Mouse (Mus musculus) liver, postnatal 0 days (tissue): ENCODE measurements around the gene Col6a3.

Source experiments
- CTCF ChIP-seq: sonication (generic); IDR thresholded peaks from 2 replicates; pipeline ENCODE4 v1.5.1; 2016; ENCODE audit warnings: antibody characterized with exemption, low read depth
- EP300 ChIP-seq: IDR thresholded peaks from 2 replicates; pipeline ENCODE4 v1.6.1; 2016; ENCODE audit warnings: antibody characterized with exemption, low read depth, mild to moderate bottlenecking

DNA sequence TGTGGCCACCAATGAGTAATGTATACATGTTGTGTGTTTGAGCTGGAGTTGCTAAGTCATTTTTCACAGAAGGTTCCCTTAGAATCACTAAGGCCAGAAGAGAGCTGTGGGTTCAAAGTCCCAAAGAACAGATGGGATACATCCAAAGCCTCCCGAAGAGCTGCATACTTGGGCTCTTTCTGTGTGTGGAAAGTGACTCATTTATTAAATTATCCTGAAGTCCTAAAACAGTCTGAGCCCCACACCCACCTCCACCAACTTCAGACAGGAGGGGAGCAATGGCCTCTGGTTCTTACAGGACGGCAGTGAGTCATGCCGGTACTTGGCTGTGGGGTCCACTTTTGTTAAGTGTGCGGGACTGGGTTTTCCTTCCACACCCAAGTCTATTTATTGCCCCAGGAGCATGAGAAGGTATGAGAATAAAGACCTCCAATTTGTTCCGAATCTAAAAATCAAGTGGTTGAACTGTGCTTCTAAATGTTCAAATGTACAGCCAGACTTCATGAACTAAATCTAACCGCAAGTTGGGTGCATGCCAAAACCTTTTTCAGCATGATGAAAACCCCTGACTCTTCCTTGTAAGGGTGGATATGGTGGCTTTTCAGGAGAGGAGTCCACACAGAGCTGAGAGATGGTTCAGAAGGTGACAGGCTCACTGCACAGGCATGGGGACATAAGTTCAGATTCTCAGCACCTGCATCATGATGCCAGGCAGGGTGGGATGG, 124.8 kb downstream of the Col6a3 start:
- TF ChIP-seq CTCF (no peak), EP300 (no peak)
